Mouse (Mus musculus): Measurements from ENCODE around the gene Eef1b2. TPM values are rescaled to one million over a fixed set of nuclear protein-coding genes. Genes with fewer than 3 reads are reported as not detected.

The Eef1b2 gene
- polyA plus RNA-seq (2012; rRNA removed), result 649 and 685 TPM in 2 replicates

DNA sequence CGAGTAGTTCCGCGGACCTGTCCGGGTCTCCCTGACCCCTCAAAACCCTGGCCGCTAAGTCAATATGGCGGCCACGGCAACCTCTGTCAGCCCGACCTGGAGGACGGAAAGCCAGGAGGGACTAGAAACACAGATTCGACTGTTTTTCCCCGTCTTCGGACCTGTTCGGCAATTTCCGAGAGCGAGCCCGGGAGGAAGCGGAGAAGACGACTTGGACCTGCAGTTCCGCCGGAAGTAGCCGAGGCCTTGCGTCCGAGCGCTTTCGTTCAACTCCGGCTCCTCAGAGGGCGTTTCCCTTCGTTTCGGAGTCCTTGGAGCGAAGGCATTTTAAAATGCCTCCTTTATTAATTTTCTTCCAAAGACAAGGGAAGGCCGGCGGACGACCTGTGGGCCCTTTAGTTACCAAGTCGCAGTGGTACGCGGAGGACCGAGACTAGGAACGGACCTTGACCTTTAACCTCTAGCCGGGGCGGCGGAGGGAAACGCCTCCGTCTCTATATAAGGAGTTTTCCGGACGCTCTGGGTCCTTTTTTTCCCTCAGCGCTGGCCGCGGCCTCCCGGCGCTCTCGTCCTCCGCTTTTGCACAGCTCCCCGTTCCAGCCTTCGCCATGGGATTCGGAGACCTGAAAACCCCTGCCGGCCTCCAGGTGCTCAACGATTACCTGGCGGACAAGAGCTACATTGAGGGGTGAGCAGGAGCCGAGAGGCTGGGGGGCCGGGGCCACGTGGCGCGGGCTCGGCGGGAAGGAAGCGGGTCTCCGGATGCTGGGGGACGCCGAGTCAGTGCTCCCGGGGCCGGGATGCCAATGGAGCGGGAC, at the start of gene Eef1b2, which contains the start of gene Ndufs1:
Eef1b2 (plus strand) TSS at position 222 of the 818 bp plus-strand sequence.
Ndufs1 (minus strand) TSS at position 230 of the 818 bp plus-strand sequence.

DNA sequence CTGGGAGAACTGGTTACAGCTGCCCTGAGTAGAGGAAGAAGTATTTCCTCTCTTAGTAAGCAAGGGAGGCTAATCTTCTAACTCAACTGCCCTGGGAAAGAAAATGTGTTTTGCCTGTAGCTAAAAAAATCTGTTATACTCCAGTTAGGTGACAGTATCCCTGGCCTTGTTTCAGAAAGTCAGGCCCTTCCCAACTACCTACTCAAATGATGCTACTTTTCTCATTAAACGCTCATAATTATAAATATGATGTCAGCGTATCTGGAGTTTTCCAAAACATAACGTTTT, 37.6 kb downstream of the Eef1b2 start, which contains the start of gene Gpr1:
Gpr1 (minus strand) TSS at position 273 of the 288 bp plus-strand sequence.

Other genes starting within 250 kb of the Eef1b2 start
- 9.9 and 10.1 TPM in 2 replicates for gene Ino80d, start 62.2 kb upstream of the Eef1b2 start, polyA plus RNA-seq (2012; rRNA removed)
- 93.2 and 106 TPM in 2 replicates for gene Ndufs1, start within 50 bp of the Eef1b2 start, polyA plus RNA-seq (2012; rRNA removed)
- 0.70 and 0.89 TPM in 2 replicates for gene Gpr1, start 37.7 kb downstream of the Eef1b2 start, polyA plus RNA-seq (2012; rRNA removed)
- gene Zdbf2, start 96.4 kb downstream of the Eef1b2 start, polyA plus RNA-seq (2012; rRNA removed), result 11.5 and 12.8 TPM in 2 replicates